Mouse (Mus musculus): ENCODE data around the gene Jsrp1.

DNA sequence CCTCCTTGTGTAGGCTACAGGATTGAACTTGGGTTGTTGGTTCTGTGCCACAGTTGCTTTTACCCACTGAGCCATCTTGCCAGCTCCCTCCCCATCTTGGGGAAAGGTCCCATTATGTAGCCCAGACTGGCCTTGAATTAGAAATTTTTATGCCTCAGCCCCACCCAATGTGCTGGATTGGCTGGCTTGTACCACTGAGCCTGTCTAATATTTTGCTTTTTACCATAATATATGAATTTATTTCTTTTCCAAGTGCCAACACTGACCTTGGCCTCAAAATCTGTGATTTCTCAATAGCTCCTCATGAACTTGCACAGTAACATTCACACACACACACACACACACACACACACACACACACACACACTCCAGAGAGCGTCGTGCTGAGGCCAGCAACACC is 47.6 kb downstream of the Jsrp1 start:
- TF ChIP-seq E2F4 (IDR thresholded peaks at IDR 0.05; ENCODE audit: insufficient read depth) (no peak), POLR2A (IDR thresholded peaks at IDR 0.05; ENCODE audit: insufficient read length, low read depth) (no peak), REST (IDR thresholded peaks at IDR 0.05; ENCODE audit: insufficient read depth, insufficient read length) (no peak), MYOG (IDR thresholded peaks at IDR 0.05; ENCODE audit: control insufficient read depth in 1 of 3, insufficient read depth in 1 of 3, insufficient read length in 2 of 3, low read depth in 2 of 3) (no peak), MAX (IDR thresholded peaks at IDR 0.05; ENCODE audit: low read depth) (no peak), MYOD1 (IDR thresholded peaks at IDR 0.05; ENCODE audit: control insufficient read depth in 1 of 3, insufficient read length in 2 of 3, low read depth in 2 of 3) (no peak), TCF12 (IDR thresholded peaks at IDR 0.05; ENCODE audit: insufficient read depth, poor library complexity, severe bottlenecking) (no peak)

All from myocyte (in vitro differentiated cells).